Comparison of ENCODE assay signal across 26 mouse cellular contexts in genomic region chr2:167181662-167182389, GRCm38 (mm10). TPM values are rescaled to one million over a fixed set of nuclear protein-coding genes. Genes with fewer than 3 reads are reported as not detected.
"Had no signal": no experiment of that assay in that cellular context is flagged by ENCODE, and none has a peak within 500 bp of the region (broad histone marks: within the 10 kb centered on the region; RNA-seq: fewer than 3 reads in every experiment).

No protein-coding gene starts in this region.

- H3K27ac ChIP-seq: heart, embryonic 10.5 days; hindbrain, embryonic 10.5 days; hindbrain, embryonic 12.5 days; hindbrain, embryonic 14.5 days; intestine, embryonic 15.5 days; kidney, embryonic 15.5 days; kidney, postnatal 0 days; limb, embryonic 13.5 days; limb, embryonic 15.5 days; liver, embryonic 12.5 days; liver, embryonic 14.5 days had no signal

- H3K4me3 ChIP-seq: heart, embryonic 10.5 days; heart, embryonic 12.5 days; hindbrain, embryonic 10.5 days; hindbrain, embryonic 12.5 days; intestine, embryonic 15.5 days; kidney, embryonic 15.5 days; limb, embryonic 13.5 days; limb, embryonic 15.5 days; liver, embryonic 12.5 days had no signal

- ATAC-seq: hindbrain, embryonic 16.5 days; inflammation-experienced regulatory T-cells, adult 6 months; intestine, embryonic 15.5 days; intestine, postnatal 0 days; liver, embryonic 12.5 days had no signal

- DNase-seq: gastrocnemius, postnatal 14 days; heart, adult 18-20 months; heart, postnatal 10 days; heart, postnatal 4 days; kidney, adult 2 months; kidney, adult 9 months; kidney, postnatal 14 days; kidney, postnatal 36 days; layer of hippocampus, postnatal 36 days; left cerebral cortex, postnatal 4 days had no signal

RNA-seq across cellular contexts. Expression of gene Ptgis, which starts 58.6 kb away (rescaled TPM):
- total RNA-seq: granulocyte monocyte progenitor cell, adult 5-6 weeks had no signal
